Mouse (Mus musculus) intestine, embryonic 16.5 days (tissue): Measurements from ENCODE around the gene Alyref2. TPM values are rescaled to one million over a fixed set of nuclear protein-coding genes. Genes with fewer than 3 reads are reported as not detected.

Experiments used
- ATAC-seq: fragments of 200-750 bp; cut with Nextera tagmentation; 2 replicates; pipeline ENCODE4 v1.8.0; 2017; ENCODE audit warnings: moderate TSS enrichment, moderate library complexity
- H3K27ac ChIP-seq: fragments of 300-500 bp; sonication (generic); 2 replicates; pipeline ENCODE4 v1.5.1; 2014; ENCODE audit warnings: mild to moderate bottlenecking, low read length
- H3K27me3 ChIP-seq: fragments of 300-500 bp; sonication (generic); replicated peaks from 2 replicates; pipeline ENCODE4 v1.6.1; 2014; ENCODE audit warnings: low read length, control low read depth, mixed read lengths; ENCODE audit not compliant: control insufficient read depth, insufficient read depth
- H3K36me3 ChIP-seq: fragments of 300-500 bp; sonication (generic); 2 replicates; pipeline ENCODE4 v1.6.1; 2014; ENCODE audit warnings: low read length, control low read depth; ENCODE audit not compliant: control insufficient read depth, insufficient read depth
- H3K4me1 ChIP-seq: fragments of 300-500 bp; sonication (generic); 2 replicates; pipeline ENCODE4 v1.6.1; 2014; ENCODE audit warnings: low read length, control low read depth, mixed read lengths; ENCODE audit not compliant: control insufficient read depth, insufficient read depth
- H3K4me2 ChIP-seq: fragments of 300-500 bp; sonication (generic); 2 replicates; pipeline ENCODE4 v1.6.1; 2014; ENCODE audit warnings: low read depth, low read length, control low read depth
- H3K4me3 ChIP-seq: fragments of 300-500 bp; sonication (generic); 2 replicates; pipeline ENCODE4 v1.5.1; 2014; ENCODE audit warnings: mild to moderate bottlenecking, low read length
- H3K9ac ChIP-seq: fragments of 300-500 bp; sonication (generic); 2 replicates; pipeline ENCODE4 v1.6.1; 2014; ENCODE audit warnings: low read depth, low read length
- H3K9me3 ChIP-seq: fragments of 300-500 bp; sonication (generic); 2 replicates; pipeline ENCODE4 v1.6.1; 2016; ENCODE audit warnings: low read length, control low read depth; ENCODE audit not compliant: control insufficient read depth
- WGBS: fragments of 180-500 bp; shearing (Covaris S2); extraction: QIAGEN DNeasy Blood & Tissue Kit; methylation state at CpG from one replicate; pipeline ENCODE4 v1.1.7; 2014; 5-methylcytosine and 5-hydroxymethylcytosine counted together
- polyA plus RNA-seq: library from polyadenylated mRNA; unstranded; fragments of >200 nt; fragmentation: Nextera tagmentation; extraction: Ambion mirVana; gene quantifications from 2 replicates; pipeline ENCODE4 v1.2.1, GENCODE M21; 2015

Gene Alyref2
- polyA plus RNA-seq, 1 experiment from 2014 or later: 11.2 TPM

DNA sequence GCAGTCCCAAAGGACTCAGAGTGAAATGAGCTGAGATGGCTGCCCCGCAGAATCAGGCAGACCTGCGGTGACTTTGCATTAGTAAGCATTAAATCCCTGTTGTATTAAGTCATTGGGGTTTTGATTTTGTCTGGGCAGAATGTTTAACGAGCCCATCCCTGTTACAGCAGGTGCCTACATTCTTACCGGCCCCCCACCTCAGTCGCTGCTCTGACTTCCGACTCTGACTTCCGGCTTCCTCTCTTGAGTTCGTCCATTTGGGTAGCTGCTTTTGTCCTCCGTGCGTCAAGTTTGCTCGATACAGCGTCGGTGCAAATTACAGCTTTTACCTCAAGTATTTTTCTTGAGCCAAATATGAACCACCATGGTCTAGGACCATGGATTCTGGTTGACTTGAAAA, 9.0 kb upstream of the Alyref2 start:
- 0 out of 2 replicates have a peak, but pooled peaks cover 6% of the 10 kb centered on the region for H3K9me3 ChIP-seq
- 90% methylated on average over 13 of the region's 13 CpGs for WGBS
- no peak overlapping the region for H3K4me3 ChIP-seq
- H3K36me3 ChIP-seq: no peaks in the 10 kb centered on the region
- no peaks in the 10 kb centered on the region for H3K27me3 ChIP-seq
- H3K9ac ChIP-seq: no peak overlapping the region
- no peaks in the 10 kb centered on the region for H3K4me1 ChIP-seq
- ATAC-seq: no peak
- H3K27ac ChIP-seq: no peak overlapping the region
- no peak overlapping the region for H3K4me2 ChIP-seq

DNA sequence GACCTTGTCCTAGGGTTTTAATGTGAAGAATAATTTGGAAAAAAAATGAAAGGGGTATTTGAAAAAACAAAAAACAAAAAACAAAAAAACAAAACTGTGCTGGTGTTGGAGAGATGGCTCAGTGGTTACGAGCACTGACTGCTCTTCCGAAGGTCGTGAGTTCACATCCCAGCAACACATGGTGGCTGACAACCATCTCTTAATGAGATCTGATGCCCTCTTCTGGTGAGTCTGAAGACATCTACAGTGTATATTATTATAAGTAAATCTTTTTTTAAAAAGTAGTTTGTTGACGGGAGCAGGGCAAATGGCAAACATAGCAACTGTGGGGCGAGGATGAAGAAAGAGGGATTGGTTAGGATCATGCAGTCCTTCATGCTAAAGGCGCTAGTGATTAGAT, 7.9 kb upstream of the Alyref2 start:
- Histone ChIP-seq H3K9ac (no peak overlapping the region), H3K36me3 (no peaks in the 10 kb centered on the region), H3K4me2 (no peak overlapping the region), H3K27ac (no peak overlapping the region), H3K27me3 (no peaks in the 10 kb centered on the region), H3K4me3 (no peak overlapping the region), H3K4me1 (no peaks in the 10 kb centered on the region), H3K9me3 (0 out of 2 replicates have a peak, but pooled peaks cover 6% of the 10 kb centered on the region)
- ATAC-seq: no peak
- WGBS: 87% methylated on average over 6 of the region's 6 CpGs

DNA sequence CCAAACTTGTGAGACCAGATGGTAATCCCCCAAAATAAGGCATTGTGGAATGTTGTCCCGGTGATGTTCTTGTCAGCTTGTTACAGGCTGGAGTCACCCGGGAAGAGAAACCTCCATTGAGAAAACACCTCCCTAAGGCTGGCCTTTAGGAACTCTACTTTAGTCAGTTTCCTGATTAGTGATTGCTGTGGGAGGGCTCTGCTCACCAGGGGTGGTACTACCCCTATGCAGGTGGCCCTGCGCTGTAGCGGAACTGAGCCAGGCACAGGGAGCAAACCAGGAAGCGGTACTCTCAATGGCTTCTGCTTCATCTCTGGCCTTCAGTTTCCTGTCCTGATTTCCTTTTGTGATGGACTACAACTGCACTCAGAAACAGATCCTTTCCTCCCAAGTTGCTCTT, 3.4 kb upstream of the Alyref2 start:
- 84% methylated on average over 5 of the region's 5 CpGs for WGBS
- H3K4me1 ChIP-seq: no peaks in the 10 kb centered on the region; the same call in 1 of the 2 replicates
- no peak overlapping the region for H3K9ac ChIP-seq
- H3K36me3 ChIP-seq: no peaks in the 10 kb centered on the region
- H3K27ac ChIP-seq: no peak overlapping the region
- no peaks in the 10 kb centered on the region for H3K9me3 ChIP-seq
- H3K27me3 ChIP-seq: no peaks in the 10 kb centered on the region
- H3K4me2 ChIP-seq: no peak overlapping the region
- H3K4me3 ChIP-seq: no peak overlapping the region
- no peak for ATAC-seq

DNA sequence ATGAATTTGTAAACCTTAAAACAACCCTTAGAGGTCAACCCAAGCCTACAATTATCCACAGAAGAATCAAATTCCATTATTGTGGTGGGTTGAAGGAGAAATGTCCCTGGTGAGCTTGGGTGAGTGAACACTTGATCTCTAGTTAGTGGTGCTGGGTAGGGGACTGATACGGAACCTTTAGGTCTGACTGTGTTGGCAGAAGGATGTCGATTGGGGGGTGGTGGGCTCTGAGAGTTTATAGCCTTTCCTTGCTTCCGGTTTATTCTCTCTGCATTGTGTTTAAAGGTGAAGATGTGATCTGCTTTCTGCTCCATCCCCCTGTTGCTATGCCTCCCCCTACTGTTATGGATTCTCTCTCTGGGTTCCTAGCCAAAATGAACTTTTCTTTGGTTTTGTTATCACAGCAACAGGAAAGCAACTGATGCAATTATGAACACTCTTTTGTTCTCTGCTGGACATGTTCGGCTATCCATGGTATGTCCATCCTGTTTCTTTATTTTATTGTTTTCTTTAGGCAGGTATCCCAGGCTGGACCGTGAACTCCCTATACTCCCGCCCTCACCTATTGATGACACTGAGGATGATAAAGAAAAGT, 2.2 kb upstream of the Alyref2 start:
- ATAC-seq: no peak
- Histone ChIP-seq H3K9ac (no peak overlapping the region), H3K27me3 (no peaks in the 10 kb centered on the region), H3K4me1 (no peaks in the 10 kb centered on the region; the same call in 1 of the 2 replicates), H3K9me3 (no peaks in the 10 kb centered on the region), H3K27ac (no peak overlapping the region), H3K4me2 (no peak overlapping the region), H3K4me3 (no peak overlapping the region), H3K36me3 (no peaks in the 10 kb centered on the region)
- WGBS: 62% methylated on average over 6 of the region's 6 CpGs

DNA sequence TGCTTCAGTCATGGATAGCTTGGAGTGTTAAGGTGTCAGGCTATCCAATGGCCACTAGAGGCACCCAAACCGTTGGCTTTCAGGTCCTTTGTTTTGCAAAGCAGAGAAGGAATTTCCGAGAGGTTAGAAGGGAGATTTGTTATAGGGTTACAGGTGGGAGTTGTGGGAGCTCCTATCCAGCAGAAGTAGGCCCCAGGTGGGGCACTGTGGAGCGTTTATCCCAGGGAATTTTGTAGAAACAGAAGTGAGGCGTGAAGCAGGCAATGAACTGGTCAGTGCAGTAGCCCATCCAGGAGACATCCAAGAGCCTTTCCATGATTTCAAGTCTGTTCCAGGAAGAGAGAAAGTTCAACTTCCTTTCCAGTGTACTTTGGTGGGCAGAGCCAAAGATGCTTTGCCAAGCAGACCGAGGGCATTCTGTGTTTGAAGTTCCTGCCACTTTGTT, 1.6 kb upstream of the Alyref2 start:
- no peaks in the 10 kb centered on the region for H3K27me3 ChIP-seq
- ATAC-seq: no peak
- H3K4me3 ChIP-seq: peak overlapping the region; percentile 10; the same call in 1 of the 2 replicates
- no peak overlapping the region for H3K9ac ChIP-seq
- no peaks in the 10 kb centered on the region for H3K9me3 ChIP-seq
- no peaks in the 10 kb centered on the region; the same call in 1 of the 2 replicates for H3K4me1 ChIP-seq
- no peaks in the 10 kb centered on the region for H3K36me3 ChIP-seq
- WGBS: 5% methylated on average over 5 of the region's 5 CpGs
- H3K27ac ChIP-seq: peak overlapping the region; percentile 71; the same call in 1 of the 2 replicates
- peak overlapping the region; percentile 45 for H3K4me2 ChIP-seq

DNA sequence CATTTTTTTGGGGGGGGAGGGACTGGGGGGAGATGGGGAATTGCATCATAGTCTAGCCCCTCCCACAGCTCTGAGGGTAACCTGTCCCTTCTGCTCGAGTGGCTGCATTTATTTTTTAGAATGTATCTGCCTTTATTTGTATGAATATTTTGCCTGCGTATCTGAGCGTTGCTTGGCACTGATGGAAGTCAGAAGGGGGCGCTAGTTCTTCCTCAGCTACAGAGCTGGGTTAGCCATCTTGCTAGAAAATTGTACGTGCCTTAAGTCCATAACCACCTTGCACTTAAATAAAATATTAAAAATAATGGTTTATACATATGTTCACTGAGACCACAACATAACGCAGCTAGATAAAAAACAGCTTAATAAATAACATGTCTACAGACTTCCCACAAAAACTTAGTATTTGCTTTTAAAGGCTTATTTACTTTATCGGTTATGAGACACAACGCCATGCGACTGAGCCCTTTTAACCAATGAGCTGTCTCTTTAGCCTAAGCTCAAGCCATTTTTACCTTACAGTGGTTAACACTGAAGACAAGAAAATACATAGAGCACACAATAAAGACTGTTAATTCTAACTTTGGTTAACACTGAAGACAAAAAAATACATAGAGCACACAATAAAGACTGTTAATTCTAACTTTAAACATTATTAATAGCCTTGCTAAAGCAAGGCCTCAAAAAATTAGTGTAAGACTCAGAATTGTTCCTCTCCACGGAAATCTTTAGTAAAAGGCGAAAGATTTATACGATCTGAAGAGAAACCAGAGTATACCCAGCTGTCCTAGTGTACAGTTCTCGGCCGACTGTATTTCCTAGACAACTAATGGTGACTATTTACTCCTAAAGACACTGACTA, 659 bp upstream of the Alyref2 start:
- no peaks in the 10 kb centered on the region; the same call in 1 of the 2 replicates for H3K4me1 ChIP-seq
- H3K4me2 ChIP-seq: peak overlapping the region; percentile 10; the same call in 1 of the 2 replicates
- peak; percentile 87 for ATAC-seq
- peak overlapping the region; percentile 70 for H3K27ac ChIP-seq
- no peaks in the 10 kb centered on the region for H3K27me3 ChIP-seq
- no peak overlapping the region for H3K9ac ChIP-seq
- H3K9me3 ChIP-seq: no peaks in the 10 kb centered on the region
- WGBS: under 1% methylated on average over 14 of the region's 14 CpGs
- no peak overlapping the region for H3K4me3 ChIP-seq
- H3K36me3 ChIP-seq: no peaks in the 10 kb centered on the region

DNA sequence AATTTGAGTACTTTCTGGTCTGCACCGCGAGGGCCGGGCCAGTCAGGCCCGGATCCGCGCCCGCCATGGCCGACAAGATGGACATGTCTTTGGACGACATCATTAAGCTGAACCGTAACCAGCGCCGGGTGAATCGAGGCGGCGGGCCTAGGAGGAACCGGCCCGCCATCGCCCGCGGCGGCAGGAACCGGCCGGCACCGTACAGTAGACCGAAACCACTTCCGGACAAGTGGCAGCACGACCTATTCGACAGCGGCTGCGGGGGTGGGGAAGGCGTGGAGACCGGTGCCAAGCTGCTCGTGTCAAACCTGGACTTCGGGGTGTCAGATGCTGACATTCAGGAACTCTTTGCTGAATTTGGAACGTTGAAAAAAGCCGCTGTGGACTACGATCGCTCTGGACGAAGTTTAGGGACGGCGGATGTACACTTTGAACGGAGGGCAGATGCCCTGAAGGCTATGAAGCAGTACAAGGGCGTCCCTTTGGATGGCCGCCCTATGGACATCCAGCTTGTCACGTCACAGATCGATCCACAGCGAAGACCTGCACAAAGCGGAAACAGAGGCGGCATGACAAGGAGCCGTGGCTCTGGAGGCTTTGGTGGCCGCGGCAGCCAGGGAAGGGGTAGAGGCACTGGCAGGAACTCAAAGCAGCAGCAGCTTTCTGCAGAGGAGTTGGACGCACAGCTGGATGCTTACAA, 464 bp downstream of the Alyref2 start:
- Histone ChIP-seq H3K4me1 (no peaks in the 10 kb centered on the region; the same call in 1 of the 2 replicates), H3K9ac (peak overlapping the region; percentile 84), H3K27ac (peak overlapping the region; percentile 99), H3K27me3 (no peaks in the 10 kb centered on the region), H3K9me3 (no peaks in the 10 kb centered on the region), H3K4me3 (peak overlapping the region; percentile 70), H3K36me3 (no peaks in the 10 kb centered on the region), H3K4me2 (peak overlapping the region; percentile 75)
- peak; percentile 68 for ATAC-seq
- under 1% methylated on average over 53 of the region's 53 CpGs for WGBS

DNA sequence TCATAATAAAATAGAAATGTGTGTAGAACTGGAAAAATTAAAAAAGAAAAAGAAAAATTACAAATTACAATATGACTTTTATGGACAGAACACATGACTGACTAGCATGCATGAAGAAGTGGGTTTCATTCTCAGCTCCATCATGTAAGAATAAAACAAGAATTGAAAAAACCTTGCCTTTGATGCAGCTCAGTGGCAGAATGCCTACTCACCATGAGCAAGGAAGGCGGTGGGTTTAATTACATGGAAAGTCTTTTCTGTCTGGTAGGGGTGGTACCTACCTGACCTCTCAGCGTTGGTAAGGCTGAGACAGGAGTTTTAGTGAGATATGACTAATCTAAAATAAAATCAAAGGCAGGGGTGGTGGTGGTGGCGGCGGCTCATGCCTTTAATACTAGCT, 1.3 kb downstream of the Alyref2 start:
- no peak overlapping the region for H3K9ac ChIP-seq
- peak overlapping the region; percentile 39; the same call in 1 of the 2 replicates for H3K4me2 ChIP-seq
- H3K36me3 ChIP-seq: no peaks in the 10 kb centered on the region
- ATAC-seq: no peak
- no peak overlapping the region for H3K27ac ChIP-seq
- no peak overlapping the region for H3K4me3 ChIP-seq
- no peaks in the 10 kb centered on the region for H3K9me3 ChIP-seq
- H3K4me1 ChIP-seq: no peaks in the 10 kb centered on the region; the same call in 1 of the 2 replicates
- H3K27me3 ChIP-seq: no peaks in the 10 kb centered on the region
- WGBS: 78% methylated on average over 4 of the region's 4 CpGs

DNA sequence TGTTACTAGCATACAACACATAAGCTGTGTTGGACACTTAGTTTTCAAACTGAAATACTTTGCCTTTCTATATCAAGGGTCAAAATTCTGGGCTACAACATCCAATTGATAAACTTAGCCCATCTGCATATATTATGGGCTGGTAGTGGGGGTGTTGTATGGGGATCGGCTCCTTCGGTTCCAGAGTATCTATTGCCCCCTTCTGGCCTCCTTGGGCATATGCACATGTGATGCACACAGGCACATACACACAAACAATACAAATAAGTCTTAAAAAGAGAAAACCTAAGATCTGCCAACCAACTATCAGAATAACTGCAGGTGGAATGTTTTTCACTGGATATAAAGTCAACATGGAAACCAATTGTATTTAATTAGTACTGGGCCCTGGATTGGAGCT, 10.0 kb downstream of the Alyref2 start:
- H3K36me3 ChIP-seq: no peaks in the 10 kb centered on the region
- H3K9ac ChIP-seq: no peak overlapping the region
- H3K4me1 ChIP-seq: no peaks in the 10 kb centered on the region
- no peaks in the 10 kb centered on the region for H3K27me3 ChIP-seq
- no peak overlapping the region for H3K4me2 ChIP-seq
- no peak overlapping the region for H3K4me3 ChIP-seq
- no peak for ATAC-seq
- no peak overlapping the region for H3K27ac ChIP-seq
- WGBS: 94% methylated on average over 2 of the region's 2 CpGs
- H3K9me3 ChIP-seq: no peaks in the 10 kb centered on the region
